Mouse (Mus musculus): ENCODE data around the gene Fam189a1. TPM values are rescaled to one million over a fixed set of nuclear protein-coding genes. Genes with fewer than 3 reads are reported as not detected.

The Fam189a1 gene
- total and polyA plus RNA-seq, 3 experiments: not detected

DNA sequence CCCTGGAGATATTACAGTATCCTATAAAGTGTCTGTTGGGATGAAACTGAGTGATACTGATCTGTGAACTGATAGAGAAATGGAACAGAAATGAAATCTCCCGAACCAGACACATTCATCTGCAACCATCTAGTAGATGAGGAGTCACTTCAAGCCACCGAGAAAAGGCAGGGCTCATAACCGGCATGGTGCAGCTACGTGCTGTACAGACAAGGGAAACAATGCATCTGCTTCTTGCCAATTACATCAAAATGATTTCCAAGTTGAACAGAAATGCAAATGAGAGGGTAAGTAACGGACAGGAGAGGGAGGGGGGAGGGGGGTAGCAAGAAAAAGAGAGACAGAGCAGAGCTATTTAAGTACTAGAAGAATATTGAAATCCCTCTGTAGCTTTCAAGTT lies 235.6 kb downstream of the Fam189a1 start:
- H3K4me3 ChIP-seq (ENCODE audit: control insufficient read depth in 1 of 2, insufficient read depth in 1 of 2, low read depth in 2 of 2, low read length in 2 of 2): no peak overlapping the region
- no peaks in the 10 kb centered on the region for H3K4me1 ChIP-seq (ENCODE audit: control insufficient read depth in 1 of 2, insufficient read depth in 2 of 2, low read length in 2 of 2)
- H3K27ac ChIP-seq (ENCODE audit: control insufficient read depth, low read depth, low read length): no peak overlapping the region
- TF ChIP-seq TAL1 (IDR thresholded peaks at IDR 0.05; ENCODE audit: low read length) (no peak), TCF12 (IDR thresholded peaks at IDR 0.05; ENCODE audit: low read depth, low read length) (no peak), RCOR1 (IDR thresholded peaks at IDR 0.05; ENCODE audit: low read depth, low read length) (no peak), CHD1 (IDR thresholded peaks at IDR 0.05; ENCODE audit: low read depth, low read length) (no peak)
- H3K27me3 ChIP-seq (ENCODE audit: control insufficient read depth in 1 of 2, insufficient read depth in 2 of 2, low read length in 2 of 2): no peaks in the 10 kb centered on the region
- no peaks in the 10 kb centered on the region for H3K9me3 ChIP-seq (replicated peaks; ENCODE audit: insufficient read depth, low read length)
- H3K36me3 ChIP-seq (ENCODE audit: control insufficient read depth in 1 of 2, insufficient read depth in 2 of 2, low read length in 2 of 2): no peaks in the 10 kb centered on the region
- DNase-seq (ENCODE audit: low read depth, low spot score): no peak
- no peak overlapping the region for H3K9ac ChIP-seq (ENCODE audit: control insufficient read depth, low read depth, low read length, poor library complexity, severe bottlenecking)
- H3K79me2 ChIP-seq (ENCODE audit: control insufficient read depth, insufficient read depth, low read length, poor library complexity): no peaks in the 10 kb centered on the region

DNA sequence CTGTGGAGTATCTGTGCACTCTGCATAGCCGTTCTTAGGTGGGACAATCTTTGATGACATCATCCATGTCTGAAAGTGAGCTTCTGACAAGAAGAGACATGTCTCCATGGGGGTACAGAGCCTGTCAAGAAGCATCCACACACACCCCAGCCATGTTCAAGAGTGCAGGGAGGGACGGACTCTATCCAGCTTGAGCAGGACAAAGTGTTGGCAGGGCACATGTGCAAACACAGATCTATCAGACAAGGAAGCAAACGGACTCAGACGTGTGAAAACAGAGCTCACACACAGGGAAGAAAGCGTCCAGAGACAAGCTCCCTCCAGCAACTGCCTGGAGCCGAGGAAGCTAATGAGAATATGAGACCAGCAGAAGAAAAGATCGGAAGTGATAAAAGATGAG lies 239.7 kb downstream of the Fam189a1 start:
- Histone ChIP-seq H3K36me3 (ENCODE audit: control insufficient read depth in 1 of 2, insufficient read depth in 2 of 2, low read length in 2 of 2) (no peaks in the 10 kb centered on the region), H3K79me2 (ENCODE audit: control insufficient read depth, insufficient read depth, low read length, poor library complexity) (no peaks in the 10 kb centered on the region), H3K4me3 (ENCODE audit: control insufficient read depth in 1 of 2, insufficient read depth in 1 of 2, low read depth in 2 of 2, low read length in 2 of 2) (no peak overlapping the region), H3K9ac (ENCODE audit: control insufficient read depth, low read depth, low read length, poor library complexity, severe bottlenecking) (no peak overlapping the region), H3K9me3 (replicated peaks; ENCODE audit: insufficient read depth, low read length) (no peaks in the 10 kb centered on the region), H3K4me1 (ENCODE audit: control insufficient read depth in 1 of 2, insufficient read depth in 2 of 2, low read length in 2 of 2) (no peaks in the 10 kb centered on the region), H3K27me3 (ENCODE audit: control insufficient read depth in 1 of 2, insufficient read depth in 2 of 2, low read length in 2 of 2) (no peaks in the 10 kb centered on the region), H3K27ac (ENCODE audit: control insufficient read depth, low read depth, low read length) (no peak overlapping the region)
- no peak for TF ChIP-seq USF1 (IDR thresholded peaks at IDR 0.05; ENCODE audit: low read depth, low read length)
- TF ChIP-seq GATA1 (IDR thresholded peaks at IDR 0.05; ENCODE audit: low read depth, low read length): no peak
- TF ChIP-seq UBTF (IDR thresholded peaks at IDR 0.05; ENCODE audit: borderline replicate concordance, insufficient read depth, low read depth, low read length): no peak
- no peak for TF ChIP-seq MAFK (IDR thresholded peaks at IDR 0.05; ENCODE audit: borderline replicate concordance, low read depth, low read length)
- TF ChIP-seq MXI1 (IDR thresholded peaks at IDR 0.05; ENCODE audit: low read depth, low read length): no peak
- no peak for TF ChIP-seq TBP (IDR thresholded peaks at IDR 0.05; ENCODE audit: low read depth, low read length)
- TF ChIP-seq POLR2AphosphoS2 (IDR thresholded peaks at IDR 0.05; ENCODE audit: low read length): no peak
- no peak for TF ChIP-seq ZC3H11A (IDR thresholded peaks at IDR 0.05; ENCODE audit: low read depth, low read length)
- TF ChIP-seq KAT2A (conservative IDR thresholded peaks at IDR 0.05; ENCODE audit: low read depth, low read length): no peak
- TF ChIP-seq POLR2A (IDR thresholded peaks at IDR 0.05; ENCODE audit: control insufficient read depth in 1 of 2, insufficient read depth in 1 of 2, low read depth in 1 of 2, low read length in 2 of 2, poor library complexity in 1 of 2): no peak
- TF ChIP-seq CHD2 (IDR thresholded peaks at IDR 0.05; ENCODE audit: low read length): no peak
- no peak for TF ChIP-seq CHD1 (IDR thresholded peaks at IDR 0.05; ENCODE audit: low read depth, low read length)
- TF ChIP-seq CTCF (IDR thresholded peaks at IDR 0.05 in 2 of 3, conservative IDR thresholded peaks at IDR 0.05 in 1 of 3; ENCODE audit: control insufficient read depth in 1 of 3, insufficient read depth in 1 of 3, low read depth in 2 of 3, low read length in 3 of 3, poor library complexity in 1 of 3, severe bottlenecking in 1 of 3): no peak
- no peak for TF ChIP-seq MEF2A (IDR thresholded peaks at IDR 0.05; ENCODE audit: extremely low read depth, insufficient replicate concordance, low read depth, low read length, poor library complexity, severe bottlenecking)
- no peak for TF ChIP-seq ZNF384 (IDR thresholded peaks at IDR 0.05; ENCODE audit: low read depth, low read length)
- no peak for TF ChIP-seq TCF12 (IDR thresholded peaks at IDR 0.05; ENCODE audit: low read depth, low read length)
- no peak for TF ChIP-seq NELFE (IDR thresholded peaks at IDR 0.05; ENCODE audit: low read depth, low read length)
- no peak for TF ChIP-seq TAL1 (IDR thresholded peaks at IDR 0.05; ENCODE audit: low read length)
- DNase-seq (ENCODE audit: low read depth, low spot score): no peak
